Mouse (Mus musculus) thymus, adult 2 months (tissue): ENCODE measurements around the gene Cma2. TPM values are rescaled to one million over a fixed set of nuclear protein-coding genes. Genes with fewer than 3 reads are reported as not detected.

Experiments used
- DNase-seq: peaks from one replicate; pipeline ENCODE4 v3.0.0; 2021
- H3K27ac ChIP-seq: fragments of 200-500 bp; 2 replicates; pipeline ENCODE4 v1.5.1; 2012; ENCODE audit warnings: low read length, control low read depth; ENCODE audit not compliant: control insufficient read depth, insufficient read depth
- H3K27me3 ChIP-seq: fragments of 200-500 bp; 2 replicates; pipeline ENCODE4 v1.6.1; 2012; ENCODE audit warnings: mild to moderate bottlenecking, low read length, moderate library complexity, mixed read lengths; ENCODE audit not compliant: control insufficient read depth, insufficient read depth
- H3K36me3 ChIP-seq: fragments of 200-500 bp; 2 replicates; pipeline ENCODE4 v1.6.1; 2012; ENCODE audit warnings: mild to moderate bottlenecking, low read length, moderate library complexity; ENCODE audit not compliant: control insufficient read depth, insufficient read depth
- H3K4me1 ChIP-seq: fragments of 200-500 bp; replicated peaks from 2 replicates; pipeline ENCODE4 v1.6.1; 2012; ENCODE audit warnings: low read length; ENCODE audit not compliant: control insufficient read depth, insufficient read depth
- H3K4me3 ChIP-seq: fragments of 200-500 bp; 2 replicates; pipeline ENCODE4 v1.5.1; 2012; ENCODE audit warnings: mild to moderate bottlenecking, low read length, control low read depth, moderate library complexity; ENCODE audit not compliant: control insufficient read depth, insufficient read depth
- CTCF ChIP-seq: fragments of 200-500 bp; IDR thresholded peaks from 2 replicates; pipeline ENCODE4 v1.5.1; 2012; ENCODE audit warnings: mild to moderate bottlenecking, control low read depth, low read length, moderate library complexity, borderline replicate concordance; ENCODE audit not compliant: control insufficient read depth, poor library complexity, insufficient read depth; ENCODE audit errors: extremely low read depth
- POLR2A ChIP-seq: fragments of 200-500 bp; IDR thresholded peaks from 2 replicates; pipeline ENCODE4 v1.6.1; 2012; ENCODE audit warnings: mild to moderate bottlenecking, low read length, control low read depth, moderate library complexity; ENCODE audit not compliant: control insufficient read depth, poor library complexity, insufficient read depth; ENCODE audit errors: extremely low read depth
- WGBS: fragments of 180-500 bp; shearing (Covaris S2); methylation state at CpG from one replicate; pipeline ENCODE4 v1.1.7; 2018; 5-methylcytosine and 5-hydroxymethylcytosine counted together
- polyA plus RNA-seq: library from polyadenylated mRNA; depleted of rRNA; stranded (reverse); fragments of >200 nt; gene quantifications from 2 replicates; pipeline ENCODE4 v1.2.3, GENCODE M21; 2012

Cma2 gene
- polyA plus RNA-seq, 1 experiment: 0.28 TPM

GRCm38 (mm10) chr14:55929263-55929997 is 21.4 kb upstream of the Cma2 start:
- Histone ChIP-seq H3K4me1 (no peaks in the 10 kb centered on the region), H3K4me3 (no peak overlapping the region), H3K27me3 (no peaks in the 10 kb centered on the region), H3K27ac (no peak overlapping the region), H3K36me3 (no peaks in the 10 kb centered on the region)
- no peak for DNase-seq
- no peak for TF ChIP-seq CTCF
- TF ChIP-seq POLR2A: no peak
- WGBS: 75% methylated on average over 12 of the region's 12 CpGs

DNA sequence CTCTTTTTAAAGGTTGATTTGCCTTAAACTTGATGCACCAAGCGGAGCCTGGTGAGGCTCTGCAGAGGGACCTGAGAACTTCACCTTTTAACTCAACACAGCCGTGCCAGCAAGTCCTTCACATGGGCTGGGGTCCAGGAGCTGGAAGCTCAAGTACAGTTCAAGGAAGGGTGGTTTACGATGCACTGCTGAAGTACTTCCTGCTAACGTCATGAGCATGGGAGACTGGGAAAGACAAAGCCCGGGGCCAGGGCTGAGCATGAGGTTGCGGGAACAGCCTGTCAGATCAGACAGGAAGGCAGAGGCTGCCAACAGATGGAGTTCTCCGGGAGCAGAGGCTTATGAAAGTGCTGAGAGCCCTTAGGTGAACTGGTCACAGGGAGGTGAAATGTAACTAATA is 17.2 kb upstream of the Cma2 start:
- no peaks in the 10 kb centered on the region for H3K36me3 ChIP-seq
- DNase-seq: no peak
- H3K27ac ChIP-seq: no peak overlapping the region
- H3K27me3 ChIP-seq: no peaks in the 10 kb centered on the region
- no peaks in the 10 kb centered on the region for H3K4me1 ChIP-seq
- WGBS: 48% methylated on average over 7 of the region's 7 CpGs
- no peak overlapping the region for H3K4me3 ChIP-seq
- TF ChIP-seq CTCF: no peak
- TF ChIP-seq POLR2A: no peak

- TF ChIP-seq CTCF: no peak
- no peak for TF ChIP-seq POLR2A
- WGBS: 59% methylated on average over 7 of the region's 7 CpGs
- no peaks in the 10 kb centered on the region for H3K36me3 ChIP-seq
- DNase-seq: no peak
- no peak overlapping the region for H3K4me3 ChIP-seq
- no peak overlapping the region for H3K27ac ChIP-seq
- H3K4me1 ChIP-seq: no peaks in the 10 kb centered on the region
- no peaks in the 10 kb centered on the region for H3K27me3 ChIP-seq
Observed at GRCm38 (mm10) chr14:55940070-55940800, 10.5 kb upstream of the Cma2 start.

GRCm38 (mm10) chr14:55943601-55944000 is 7.2 kb upstream of the Cma2 start:
- no peak for DNase-seq
- no peaks in the 10 kb centered on the region for H3K36me3 ChIP-seq
- WGBS: 93% methylated on average over 11 of the region's 11 CpGs
- TF ChIP-seq POLR2A (no peak), CTCF (no peak)
- H3K4me3 ChIP-seq: no peak overlapping the region
- H3K27me3 ChIP-seq: no peaks in the 10 kb centered on the region
- H3K4me1 ChIP-seq: no peaks in the 10 kb centered on the region
- H3K27ac ChIP-seq: no peak overlapping the region

GRCm38 (mm10) chr14:55944575-55944974 is 6.2 kb upstream of the Cma2 start, which contains the start of gene Cma1:
Gene Cma1, minus strand, starts transcription at chr14:55944675.
- WGBS: 96% methylated on average over 4 of the region's 4 CpGs
- H3K27ac ChIP-seq: no peak within 1 kb of the TSS
- no peaks in the 10 kb centered on the region for H3K27me3 ChIP-seq
- H3K36me3 ChIP-seq: no peaks in the 10 kb centered on the region
- H3K4me3 ChIP-seq: no peak within 1 kb of the TSS
- no peaks in the 10 kb centered on the region for H3K4me1 ChIP-seq
- DNase-seq: no peak
- TF ChIP-seq POLR2A (no peak), CTCF (no peak)

DNA sequence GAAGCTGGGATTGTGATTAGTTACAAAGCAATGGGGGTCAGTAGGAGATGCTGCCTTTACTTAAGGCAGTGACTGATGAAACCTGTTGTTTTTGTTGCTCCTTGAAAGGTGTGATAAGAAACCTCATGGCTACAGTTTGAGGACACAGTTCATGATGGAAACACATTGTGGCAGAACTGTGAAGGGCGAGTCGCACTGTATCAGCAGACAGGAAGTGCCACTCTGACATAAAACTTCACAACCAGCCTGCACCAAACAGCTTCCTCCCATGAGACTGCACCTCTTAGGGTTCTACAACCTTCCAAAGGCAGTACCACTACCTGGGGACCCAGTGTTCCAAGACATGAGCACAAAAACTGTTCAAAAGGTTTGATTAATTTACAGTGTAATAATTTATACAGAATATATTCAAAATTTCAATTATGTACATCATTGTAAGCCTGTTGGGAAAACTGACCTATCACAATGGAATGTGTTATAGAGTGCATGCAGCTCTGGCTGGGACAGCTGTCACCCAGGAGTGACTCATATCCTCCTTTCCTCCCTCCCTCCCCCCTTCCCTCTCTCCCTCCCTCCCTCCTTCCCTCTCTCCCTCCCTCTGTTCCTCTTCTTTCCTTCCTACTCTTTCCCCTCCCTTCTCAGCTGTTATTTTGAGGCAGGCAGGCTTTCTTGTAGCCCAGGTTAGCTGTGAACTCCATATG is 4.4 kb upstream of the Cma2 start:
- H3K27me3 ChIP-seq: no peaks in the 10 kb centered on the region
- WGBS: 20% methylated on average over 2 of the region's 2 CpGs
- no peak for TF ChIP-seq CTCF
- TF ChIP-seq POLR2A: no peak
- H3K36me3 ChIP-seq: no peaks in the 10 kb centered on the region
- no peaks in the 10 kb centered on the region for H3K4me1 ChIP-seq
- H3K27ac ChIP-seq: no peak overlapping the region
- no peak for DNase-seq
- H3K4me3 ChIP-seq: no peak overlapping the region
